Mouse (Mus musculus) NIH3T3 (cell line): Measurements from ENCODE around the gene Txnrd1.

ENCODE experiments used
- DNase-seq: peaks from one replicate; pipeline ENCODE4 v3.0.0-alpha.2; 2012; ENCODE audit warnings: low read depth

Txnrd1 gene

GRCm38 (mm10) chr10:82866356-82866755 lies 32.6 kb downstream of the Txnrd1 start, which contains the start of gene Eid3:
TSS of gene Eid3 (plus strand) at chr10:82866626.
- DNase-seq, result no peak

GRCm38 (mm10) chr10:82866832-82867231 lies 33.1 kb downstream of the Txnrd1 start:
- no peak for DNase-seq

DNA sequence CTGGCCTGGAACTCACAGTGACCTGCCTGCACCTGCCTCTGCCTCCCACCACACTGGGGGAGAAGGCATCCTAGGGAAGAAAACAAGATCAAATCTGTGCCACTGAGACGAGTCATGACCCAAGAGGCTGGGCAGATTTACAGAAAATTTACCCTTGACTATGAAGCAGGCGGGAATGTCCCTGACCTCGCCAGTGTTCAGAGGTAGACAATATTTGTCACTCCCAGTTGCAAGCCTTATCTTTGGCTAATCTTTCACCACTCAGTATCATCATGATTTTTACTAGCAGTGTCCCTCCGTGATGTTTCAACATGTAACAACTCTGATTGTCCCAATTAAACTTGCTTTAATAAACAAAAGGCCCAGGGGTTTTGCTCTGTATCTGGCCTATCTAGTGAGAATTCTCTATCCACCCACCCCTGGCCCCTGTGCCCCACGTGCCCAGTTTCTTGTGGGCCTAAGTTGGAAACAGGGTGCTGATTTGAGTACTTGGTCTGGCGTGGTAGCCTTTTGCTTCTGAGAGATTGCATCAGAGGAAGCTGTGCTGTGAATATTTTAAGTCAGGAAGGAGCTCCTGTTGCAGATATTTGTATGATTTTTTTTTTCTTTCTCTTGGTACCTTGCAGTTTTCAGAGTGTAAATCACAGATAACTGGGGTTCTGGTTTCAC lies 34.8 kb downstream of the Txnrd1 start:
- no peak for DNase-seq

GRCm38 (mm10) chr10:82875446-82875845 lies 41.7 kb downstream of the Txnrd1 start:
- no peak for DNase-seq

GRCm38 (mm10) chr10:82876076-82876796 lies 42.5 kb downstream of the Txnrd1 start:
- peak; percentile 60 for DNase-seq

DNA sequence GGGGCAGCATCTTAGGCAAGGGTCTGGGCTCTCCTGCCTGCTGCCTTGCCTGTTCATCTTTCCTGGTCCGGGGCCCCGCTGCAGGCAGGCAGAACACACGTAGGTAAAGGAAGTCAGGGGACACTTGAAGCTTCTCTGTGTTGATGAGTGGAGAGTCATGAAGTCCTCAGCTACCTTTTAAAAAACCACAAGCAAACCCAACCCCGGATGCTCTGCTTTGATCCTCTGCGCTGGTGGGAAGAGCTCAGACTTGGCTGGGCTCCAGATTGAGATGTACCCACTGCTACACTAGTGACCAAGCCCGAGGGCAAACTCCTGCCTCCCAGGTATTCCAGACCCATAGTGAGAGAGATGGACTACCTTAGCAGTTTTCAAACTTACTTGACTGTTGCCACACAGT lies 53.6 kb downstream of the Txnrd1 start:
- DNase-seq, result no peak

DNA sequence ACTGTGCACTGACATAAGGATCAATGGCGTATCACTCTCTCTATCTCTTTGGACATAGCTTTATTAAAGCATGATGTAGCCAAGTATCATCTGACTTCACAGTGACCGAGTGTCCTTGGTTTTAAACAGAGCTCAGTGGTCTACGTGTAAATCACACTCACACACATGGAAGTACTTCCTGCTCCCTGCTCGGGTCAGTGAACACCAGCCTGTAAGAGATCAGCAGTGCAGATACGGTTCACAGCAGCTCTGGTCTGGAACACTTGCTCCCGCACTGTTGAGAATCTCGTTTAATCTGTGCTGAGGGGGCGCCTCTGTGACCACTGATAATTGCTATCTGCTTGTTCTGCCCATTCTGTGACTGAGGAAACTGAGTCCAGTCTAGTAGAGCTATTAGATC lies 54.8 kb downstream of the Txnrd1 start:
- DNase-seq, result no peak

DNA sequence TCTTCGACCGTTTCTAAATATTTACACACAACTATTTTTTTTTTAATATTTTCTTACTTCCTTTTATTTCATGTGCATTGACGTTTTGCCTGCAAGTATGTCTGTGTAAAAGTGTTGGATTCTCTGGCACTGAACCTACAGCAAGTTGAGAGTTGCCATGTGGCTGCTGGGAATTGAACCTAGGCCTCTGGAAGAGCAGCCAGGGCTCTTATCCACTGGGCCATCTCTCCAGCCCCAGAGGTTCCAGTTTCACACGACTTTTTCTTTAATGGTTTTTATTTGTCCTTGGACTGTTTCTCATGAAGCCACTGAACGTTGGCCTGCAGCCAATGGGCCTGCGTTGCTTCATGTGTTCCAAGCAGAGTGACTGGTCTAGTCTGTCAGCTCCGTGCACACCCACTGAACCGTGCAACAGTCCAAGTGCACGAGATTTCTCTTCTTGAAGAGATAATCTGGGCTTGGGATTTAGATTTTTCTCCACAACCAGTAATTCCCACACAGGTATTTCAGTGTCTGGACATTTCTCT lies 55.8 kb downstream of the Txnrd1 start:
- DNase-seq, result peak; percentile 57

GRCm38 (mm10) chr10:82890936-82891335 lies 57.2 kb downstream of the Txnrd1 start:
- no peak for DNase-seq

DNA sequence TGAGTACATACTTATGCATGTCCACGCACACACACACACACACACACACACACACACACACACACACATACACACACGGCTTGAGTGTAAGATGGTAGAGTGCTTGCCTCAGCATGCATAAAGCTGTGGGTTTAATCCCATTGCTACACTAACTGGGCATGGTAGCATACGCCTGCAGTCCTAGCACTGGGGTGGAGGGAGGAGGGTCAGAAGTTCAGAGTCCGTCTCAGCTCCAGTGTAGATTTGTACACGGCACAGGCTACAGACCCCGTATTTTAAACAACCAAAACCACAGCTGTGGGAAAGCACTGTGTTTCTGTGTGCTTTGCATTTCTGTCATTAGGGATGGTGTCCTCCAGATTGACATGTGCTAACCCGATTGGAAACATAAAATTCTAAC lies 57.7 kb downstream of the Txnrd1 start:
- no peak for DNase-seq

DNA sequence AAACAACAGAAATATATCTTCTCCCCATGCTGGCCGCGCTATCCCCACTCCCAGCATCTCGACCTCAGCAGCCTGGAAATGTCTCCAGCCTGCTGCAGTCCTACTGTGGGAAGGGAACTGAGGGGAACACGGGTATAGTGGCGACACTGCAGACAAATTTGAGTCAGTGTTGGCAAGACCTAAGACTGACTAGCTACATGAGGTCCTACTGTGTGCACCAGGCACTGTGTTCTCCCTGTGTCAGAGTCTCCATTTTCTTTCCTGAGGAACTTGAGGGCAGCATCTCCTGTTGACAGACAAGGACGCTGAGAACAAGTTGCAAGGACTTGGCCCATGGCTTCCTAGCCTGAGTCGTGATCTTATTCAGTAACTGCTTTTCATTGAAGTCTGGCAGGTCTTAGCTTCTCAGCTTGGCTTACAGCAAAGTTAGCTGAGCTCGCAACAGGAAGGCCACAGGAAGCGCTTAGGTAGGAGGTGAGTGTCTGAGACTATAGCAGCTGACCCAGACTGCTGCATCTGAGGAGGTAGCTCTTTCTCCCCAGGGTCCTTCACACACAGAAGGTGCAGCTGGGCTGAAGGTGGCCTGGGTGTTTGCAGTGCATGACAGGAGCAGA lies 58.8 kb downstream of the Txnrd1 start:
- no peak for DNase-seq

- DNase-seq, result no peak
These were observed 60.3 kb downstream of the Txnrd1 start for GRCm38 (mm10) chr10:82893872-82894650.

DNA sequence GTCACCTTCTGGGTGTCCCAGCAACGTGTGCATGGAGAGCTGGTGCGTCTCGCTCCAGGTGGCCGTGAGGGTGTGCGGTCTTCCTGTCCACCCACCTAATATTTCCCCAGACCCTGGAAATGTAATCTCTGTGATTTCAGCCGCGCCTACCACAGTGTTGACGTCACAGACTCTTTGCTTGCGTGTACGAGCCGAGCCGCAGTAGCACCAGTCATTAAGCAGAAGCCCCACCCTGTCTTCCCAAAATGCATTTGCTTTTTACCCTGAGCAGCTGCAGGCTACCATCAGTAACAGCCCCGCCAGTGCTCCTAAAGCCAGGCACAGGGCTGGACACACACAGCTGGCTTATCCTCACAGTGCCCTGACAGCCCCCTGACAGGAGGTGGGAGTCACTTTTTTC lies 64.2 kb downstream of the Txnrd1 start:
- no peak for DNase-seq

DNA sequence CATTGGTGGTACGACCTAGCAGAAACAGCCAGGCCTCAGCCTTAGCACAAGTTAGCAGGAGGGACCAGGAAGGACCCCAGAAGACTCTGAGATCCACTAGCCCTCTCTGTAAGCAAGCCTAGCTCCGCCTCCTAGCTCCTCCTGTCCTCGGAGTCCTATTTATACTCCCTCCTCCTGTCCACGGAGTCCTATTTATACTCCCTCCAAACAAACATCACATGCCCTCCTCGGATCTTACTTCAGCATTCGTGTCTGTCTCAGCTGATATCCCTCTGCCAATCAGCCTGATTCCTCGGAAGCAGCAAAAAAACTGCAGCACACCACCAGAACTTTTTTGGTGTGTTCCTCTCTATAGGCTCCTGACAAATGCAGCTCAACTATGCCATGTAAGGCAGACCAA lies 65.1 kb downstream of the Txnrd1 start:
- DNase-seq, result no peak

DNA sequence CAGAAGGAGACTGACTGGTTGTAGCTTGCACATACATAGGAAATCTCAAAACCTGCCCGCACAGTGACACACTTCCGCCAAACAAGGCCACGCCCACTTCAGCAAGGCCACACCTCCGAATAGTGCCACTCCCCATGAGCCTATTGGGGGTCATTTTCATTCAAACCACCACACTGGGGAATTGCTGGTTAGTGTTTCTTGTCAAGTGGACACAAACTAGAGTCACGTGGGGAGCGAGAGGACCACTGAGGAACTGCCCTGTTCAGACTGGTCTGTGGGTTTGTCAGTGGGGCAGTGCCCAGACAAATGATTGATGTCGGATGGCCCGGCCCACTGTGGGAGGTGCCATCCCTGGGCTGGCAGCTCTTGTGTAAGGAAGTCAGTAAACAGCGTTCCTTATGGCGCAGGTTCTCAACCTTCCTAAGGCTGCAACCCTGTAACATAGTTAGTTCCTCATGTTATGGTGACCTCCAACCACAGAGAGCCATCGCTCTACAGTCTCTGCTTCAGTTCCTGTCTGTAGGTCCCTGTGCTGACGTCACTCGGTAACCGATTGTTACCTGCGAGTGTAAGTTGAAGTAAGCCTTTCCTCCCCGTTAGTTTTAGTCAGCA lies 66.2 kb downstream of the Txnrd1 start:
- DNase-seq, result no peak

GRCm38 (mm10) chr10:82900546-82900945 lies 66.8 kb downstream of the Txnrd1 start:
- no peak for DNase-seq

DNA sequence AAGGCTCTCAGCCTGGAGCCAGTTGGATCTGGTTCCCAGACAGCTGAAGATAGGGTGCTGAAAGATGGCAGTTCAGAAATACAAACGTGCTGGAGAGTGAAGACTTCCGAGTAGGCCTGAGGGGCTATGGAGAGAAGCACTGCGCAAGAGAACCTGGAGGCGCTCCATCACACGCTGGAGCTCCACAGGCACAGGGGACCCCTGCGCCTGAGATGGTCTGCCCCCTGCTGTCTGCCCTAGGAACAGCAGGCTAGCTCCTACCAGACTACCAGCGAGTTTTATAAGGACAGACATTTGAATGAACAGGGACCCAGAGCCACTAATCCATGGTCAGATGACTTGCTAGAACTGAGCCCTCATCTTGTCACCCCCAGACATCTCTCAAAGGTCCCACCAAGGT lies 67.7 kb downstream of the Txnrd1 start:
- DNase-seq, result peak; percentile 90

- DNase-seq, result no peak
These were observed 74.8 kb downstream of the Txnrd1 start for GRCm38 (mm10) chr10:82908526-82908925.

DNA sequence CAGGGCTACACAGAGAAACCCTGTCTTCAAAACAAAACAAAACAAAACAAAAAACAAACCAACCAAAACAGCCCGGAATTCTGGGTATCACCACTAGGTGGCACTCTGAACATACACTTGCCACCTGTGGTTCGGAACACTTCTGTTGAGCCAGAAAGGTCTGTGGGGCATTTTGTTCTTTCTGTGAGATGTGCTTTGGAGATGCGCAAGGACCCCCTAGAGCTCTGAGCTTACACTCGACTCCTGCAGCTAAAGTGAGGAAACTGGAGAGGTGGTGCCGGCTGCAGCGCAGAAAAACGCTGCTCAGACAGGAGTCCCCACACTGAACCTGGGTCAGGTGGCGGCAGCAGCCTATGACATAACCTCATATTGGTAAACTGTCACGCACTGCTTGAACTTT lies 75.6 kb downstream of the Txnrd1 start:
- peak; percentile 91 for DNase-seq

- peak; percentile 60 for DNase-seq
These were observed 76.4 kb downstream of the Txnrd1 start for GRCm38 (mm10) chr10:82910198-82910597.

DNA sequence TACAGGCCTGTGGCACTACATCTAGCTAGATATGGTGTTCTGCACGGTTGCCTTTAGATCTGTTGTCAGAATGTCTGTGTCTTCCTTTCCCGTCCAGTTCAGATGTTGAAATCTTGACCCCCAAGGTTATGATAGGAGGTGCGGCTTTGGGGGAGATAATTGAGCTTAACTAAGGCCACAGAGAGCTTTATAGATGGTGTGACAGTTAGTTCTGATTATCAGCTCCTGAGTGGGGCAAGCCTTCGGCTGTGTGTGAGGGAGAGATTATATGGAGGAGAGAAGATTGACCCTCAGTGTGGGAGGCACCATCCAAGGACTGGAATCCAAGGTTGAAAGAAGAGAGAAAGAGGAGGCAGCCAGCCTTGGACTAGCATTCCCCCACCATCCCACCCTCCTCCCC lies 79.5 kb downstream of the Txnrd1 start:
- no peak for DNase-seq

- DNase-seq, result peak; percentile 62
These were observed 80.0 kb downstream of the Txnrd1 start for GRCm38 (mm10) chr10:82913772-82914171.
